Mouse (Mus musculus) heart, adult 18-20 months (tissue): ENCODE data around the gene Eme2. TPM values are rescaled to one million over a fixed set of nuclear protein-coding genes. Genes with fewer than 3 reads are reported as not detected.

ENCODE experiments used
- DNase-seq, 2 experiments: peaks; one replicate each; pipeline ENCODE4 v3.0.0; 2021 to 2022; ENCODE audit warnings: mixed read lengths in 1 of 2
- total RNA-seq, 2 experiments: library from RNA; stranded (reverse); gene quantifications; 2 replicates each; pipeline ENCODE4 v1.2.3; 2021

Eme2 gene
- total RNA-seq, 2 experiments from 2014 or later = 18.4 to 22.3 TPM

DNA sequence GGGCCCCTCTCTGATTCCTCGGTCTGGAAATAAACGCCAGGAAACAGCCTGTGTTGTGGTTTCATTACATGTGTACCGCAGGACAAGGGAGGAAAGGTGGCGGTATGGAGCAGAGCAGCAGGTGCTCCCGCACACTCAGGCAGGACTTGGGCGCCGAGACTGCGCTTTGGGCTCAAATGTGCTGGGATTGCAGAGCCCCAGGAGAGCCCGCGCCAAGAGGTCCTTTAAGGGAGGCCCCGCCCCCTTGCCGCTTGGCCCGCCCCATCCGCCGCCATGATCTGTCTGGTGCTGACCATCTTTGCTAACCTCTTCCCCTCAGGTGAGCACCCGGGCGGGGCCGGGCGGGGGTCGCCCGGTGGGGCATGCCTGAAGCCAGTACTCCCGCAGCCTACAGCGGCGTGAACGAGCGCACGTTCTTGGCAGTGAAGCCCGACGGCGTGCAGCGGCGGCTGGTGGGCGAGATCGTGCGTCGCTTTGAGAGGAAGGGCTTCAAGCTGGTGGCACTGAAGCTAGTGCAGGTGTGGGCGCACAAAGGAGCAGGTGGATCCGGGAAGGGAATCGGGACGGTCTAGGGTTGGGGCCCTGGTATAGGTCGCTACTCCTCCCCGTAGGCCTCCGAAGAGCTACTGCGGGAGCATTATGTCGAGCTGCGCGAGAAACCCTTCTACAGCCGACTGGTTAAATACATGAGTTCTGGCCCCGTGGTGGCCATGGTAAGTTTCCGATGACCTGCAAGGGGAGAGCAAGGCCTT is 1.5 kb upstream of the Eme2 start, which contains the start of gene Nme3:
TSS of gene Nme3 (plus strand) at position 260 of the 752 bp plus-strand sequence.
- peak; percentile 74 to 84 for DNase-seq

DNA sequence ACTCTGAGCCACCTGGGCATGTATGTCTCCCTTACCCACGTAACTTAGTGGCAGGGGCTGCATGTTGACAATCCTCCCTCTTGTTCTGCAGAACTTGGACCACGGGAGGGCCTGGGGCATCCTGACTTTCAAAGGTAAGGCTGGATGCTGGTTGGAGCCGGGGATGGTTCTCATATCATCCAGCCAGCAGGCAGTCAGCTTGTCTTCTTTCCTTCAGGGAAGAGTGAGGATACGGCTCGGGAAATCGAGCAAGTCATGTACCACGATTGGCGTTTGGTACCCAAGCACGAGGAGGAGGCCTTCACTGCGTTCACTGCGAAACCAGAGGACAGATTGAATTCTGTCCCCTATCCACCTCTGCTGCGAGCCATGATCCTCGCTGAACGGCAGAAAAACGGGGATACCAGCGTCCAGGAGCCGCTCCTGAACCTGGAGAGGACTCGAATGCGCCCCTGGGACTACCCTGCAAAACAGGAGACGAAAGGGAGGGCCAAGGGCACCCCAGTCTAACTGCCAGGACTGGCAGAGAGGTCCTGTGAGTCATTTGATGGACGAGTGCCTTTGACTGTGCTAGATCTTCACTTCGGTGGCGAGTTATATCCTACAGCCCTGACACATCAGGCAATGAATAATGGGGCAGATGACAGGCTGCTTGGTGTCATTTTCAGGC is 819 bp upstream of the Eme2 start:
- DNase-seq = peak in 1 of 2 experiments; percentile 43

DNA sequence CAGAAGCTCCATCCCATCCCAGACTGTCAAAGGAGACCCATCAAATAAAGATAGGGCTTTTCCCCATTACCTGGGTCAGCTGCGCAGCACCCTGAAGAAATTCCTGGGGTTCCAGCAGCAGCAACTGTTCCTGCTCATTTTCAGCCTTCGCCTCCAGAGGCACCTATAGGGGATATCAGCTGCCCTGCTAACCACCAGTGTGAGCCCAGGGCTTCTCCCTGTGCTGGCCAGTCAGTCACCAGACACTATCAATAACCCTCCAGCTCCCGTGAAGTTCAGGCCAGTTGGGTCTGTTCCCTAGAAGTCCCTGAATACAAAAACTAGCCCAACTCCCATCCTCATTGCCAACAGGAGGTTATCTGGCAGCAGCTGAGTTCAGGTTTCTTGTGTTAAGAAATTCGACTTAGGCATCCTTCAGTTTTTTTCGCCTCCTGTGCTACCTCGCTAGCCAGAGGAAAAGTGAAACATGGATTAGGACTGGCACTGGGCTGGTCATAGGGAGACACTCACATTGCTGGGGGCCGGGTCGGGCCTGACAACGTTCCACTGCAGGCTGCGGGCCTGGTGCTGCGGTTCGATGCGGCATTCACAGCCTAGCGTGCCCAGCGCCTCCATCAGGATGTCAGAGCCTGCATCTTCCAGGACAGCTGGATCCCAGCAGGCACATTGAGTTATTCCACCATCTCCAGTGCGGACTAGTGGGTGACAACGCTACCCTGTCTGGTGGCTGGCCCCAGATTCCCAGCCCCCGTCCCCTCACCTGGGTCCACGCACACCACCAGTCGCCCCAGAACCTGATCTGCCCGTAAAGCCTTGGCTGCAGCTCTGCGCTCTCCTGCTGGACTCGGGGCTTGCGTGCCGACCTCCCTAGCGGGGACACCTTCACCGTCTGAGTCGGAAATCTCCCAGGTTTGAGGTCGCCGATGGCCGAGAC is 559 bp downstream of the Eme2 start:
- DNase-seq = no peak

DNA sequence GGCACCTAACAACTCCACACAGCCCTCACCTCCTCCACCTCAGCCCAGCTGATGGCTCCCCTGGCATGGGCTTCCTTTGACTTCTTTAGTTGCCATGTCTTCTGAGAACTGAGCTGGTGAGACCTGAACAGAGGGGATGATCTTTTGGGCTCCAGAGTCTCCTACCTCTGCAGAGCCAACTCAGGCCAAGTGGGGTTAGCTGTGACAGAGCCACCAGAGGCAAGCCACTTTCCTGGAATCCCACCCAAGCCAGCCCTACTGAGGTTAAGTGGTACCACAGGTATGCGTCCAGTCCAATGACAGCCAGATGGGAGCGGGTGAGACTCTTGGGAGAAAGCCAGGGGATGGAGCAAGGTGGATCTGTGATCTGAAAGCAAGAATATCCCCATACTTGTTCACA is 1.6 kb downstream of the Eme2 start:
- no peak for DNase-seq

DNA sequence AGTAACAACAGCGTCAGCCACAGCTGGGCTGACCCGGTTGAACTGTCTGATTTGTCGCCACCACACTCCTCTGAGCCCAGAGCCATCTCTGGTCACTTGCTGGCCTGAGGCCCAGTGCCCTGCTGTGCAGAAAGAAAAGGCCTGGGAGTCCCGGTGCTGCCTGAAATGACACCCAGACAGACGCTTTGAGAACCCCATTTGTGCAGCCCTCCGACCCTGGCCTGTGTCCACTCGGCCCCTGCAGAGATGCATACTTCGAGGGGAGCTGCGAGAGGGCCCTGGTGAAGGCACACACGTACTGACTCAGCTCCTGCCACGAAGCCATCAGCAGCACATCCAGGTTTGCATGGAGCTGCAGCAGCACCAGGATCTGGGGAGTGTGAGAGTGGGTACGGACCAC is 2.1 kb downstream of the Eme2 start:
- peak in 1 of 2 experiments; percentile 14 for DNase-seq

DNA sequence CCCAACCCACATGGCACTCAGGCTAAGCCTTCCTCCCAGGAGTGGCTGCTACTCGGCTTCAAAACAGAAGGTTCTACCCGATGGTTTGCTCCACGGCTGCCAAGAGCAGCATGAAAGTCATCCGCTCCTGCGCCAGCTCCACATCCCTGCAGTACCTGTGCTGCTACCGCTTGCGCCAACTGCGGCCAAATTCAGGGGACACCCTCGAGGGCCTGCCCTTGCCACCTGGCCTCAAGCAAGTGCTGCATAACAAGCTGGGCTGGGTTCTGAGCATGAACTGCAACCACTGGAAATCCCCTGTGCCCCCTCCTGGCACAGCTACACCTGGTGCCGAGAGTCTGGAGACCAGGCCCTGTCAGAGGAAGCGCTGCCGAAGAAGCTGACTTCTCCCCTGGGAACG is 3.6 kb downstream of the Eme2 start:
- no peak for DNase-seq

DNA sequence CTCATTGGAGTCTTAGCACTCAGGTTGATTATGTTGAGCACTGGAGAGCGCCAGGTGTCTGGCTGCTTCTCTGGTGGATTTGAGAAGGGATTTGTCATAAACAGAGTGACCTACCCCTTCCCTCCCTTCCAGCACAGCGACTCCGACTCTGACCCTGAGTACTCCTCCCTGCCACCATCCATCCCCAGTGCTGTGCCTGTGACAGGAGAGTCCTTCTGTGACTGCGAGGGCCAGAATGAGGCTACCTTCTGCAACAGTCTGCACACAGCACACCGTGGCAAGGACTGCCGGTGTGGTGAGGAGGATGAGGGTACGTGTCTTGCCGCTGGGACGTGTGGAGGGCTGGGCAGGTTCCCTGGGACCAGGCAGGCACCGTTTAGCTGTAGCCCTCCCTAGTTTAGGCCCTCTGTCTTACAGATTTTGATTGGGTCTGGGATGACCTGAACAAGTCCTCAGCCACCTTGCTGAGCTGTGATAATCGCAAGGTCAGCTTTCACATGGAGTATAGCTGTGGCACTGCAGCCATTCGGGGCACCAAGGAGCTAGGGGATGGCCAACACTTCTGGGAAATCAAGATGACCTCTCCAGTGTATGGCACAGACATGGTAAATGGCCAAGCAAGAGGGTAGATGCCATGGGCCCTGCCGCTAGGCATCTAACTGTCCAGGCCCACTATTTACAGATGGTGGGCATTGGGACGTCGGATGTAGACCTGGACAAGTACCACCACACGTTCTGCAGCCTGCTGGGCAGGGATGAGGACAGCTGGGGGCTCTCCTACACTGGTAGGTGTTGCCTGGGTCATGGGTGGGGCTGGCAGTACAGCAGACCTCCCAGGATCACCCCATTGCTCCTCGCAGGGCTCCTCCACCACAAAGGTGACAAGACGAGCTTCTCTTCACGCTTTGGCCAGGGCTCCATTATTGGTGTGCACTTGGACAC is 4.5 kb downstream of the Eme2 start:
- no peak for DNase-seq

DNA sequence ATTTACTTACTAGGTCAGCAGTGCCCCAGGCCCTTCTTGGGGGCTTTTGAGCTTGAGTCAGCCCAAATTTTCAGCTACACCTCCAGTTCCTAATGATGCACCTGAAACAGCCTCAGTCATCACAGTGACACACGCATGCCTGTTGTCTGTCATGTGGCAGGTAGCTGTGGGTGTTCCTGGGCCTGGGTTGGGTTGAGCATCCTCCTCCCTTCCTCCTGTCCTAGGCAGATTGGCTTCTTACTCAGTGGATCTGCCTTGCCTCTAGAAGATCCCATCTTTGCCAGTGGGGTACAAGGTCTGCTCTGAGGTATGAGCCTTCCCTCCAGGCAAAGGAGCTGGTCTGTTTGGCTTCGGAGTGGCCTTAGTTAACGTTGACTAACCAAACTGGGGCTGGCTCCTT is 6.0 kb downstream of the Eme2 start:
- DNase-seq = no peak

DNA sequence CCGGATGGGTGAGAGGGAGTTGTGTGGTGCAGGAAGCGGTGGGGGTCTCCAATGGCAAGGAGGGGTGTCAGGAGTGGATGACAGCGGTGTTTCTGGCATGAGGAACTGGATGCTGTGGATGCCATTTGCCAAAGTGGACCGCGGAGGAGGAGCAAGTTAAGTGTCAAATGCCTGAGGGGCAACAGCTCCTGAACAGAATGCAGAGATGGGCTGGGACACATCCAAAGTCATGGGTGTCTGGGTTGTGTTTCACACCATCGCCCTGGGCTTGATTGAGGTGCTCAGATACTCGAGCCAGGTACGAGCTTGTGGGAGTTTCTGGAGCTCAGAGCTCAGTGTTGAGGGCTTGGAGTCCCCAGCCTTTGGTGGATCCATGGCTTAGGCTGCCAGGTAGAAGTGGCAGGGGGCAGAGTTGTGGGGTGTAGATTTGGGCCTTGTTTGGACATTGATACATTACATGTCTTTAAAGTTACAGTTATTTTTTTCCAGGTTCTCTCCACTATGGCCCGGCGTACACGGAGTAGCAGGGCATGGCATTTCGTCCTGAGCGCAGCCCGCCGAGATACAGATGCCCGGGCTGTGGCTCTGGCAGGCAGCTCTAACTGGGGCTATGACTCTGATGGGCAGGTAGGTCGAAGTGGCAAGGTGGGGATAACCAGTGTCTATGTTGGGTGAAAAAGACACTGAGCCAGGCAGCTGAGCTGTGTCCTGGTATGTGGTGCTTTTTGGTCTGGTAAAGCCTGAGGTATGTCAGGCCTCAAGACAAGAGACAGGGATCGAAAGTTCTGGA is 7.4 kb downstream of the Eme2 start:
- peak in 1 of 2 experiments; percentile 44 for DNase-seq

DNA sequence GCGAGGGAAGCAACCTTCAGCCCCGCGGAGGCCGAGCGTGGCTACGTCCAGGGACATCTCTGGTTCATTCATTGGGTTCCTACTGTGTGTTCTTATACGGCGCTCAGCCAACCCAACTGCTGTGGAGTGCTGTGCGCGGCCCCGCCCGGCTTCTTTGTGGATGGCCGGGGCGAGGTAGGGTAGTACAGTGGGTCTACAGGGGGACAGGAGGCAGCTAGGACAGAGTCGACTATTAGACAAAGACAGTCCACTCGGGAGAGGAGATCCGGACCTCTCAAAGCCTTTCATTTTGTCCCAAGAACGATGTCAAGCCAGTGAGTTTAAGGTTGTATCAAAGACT is 8.0 kb downstream of the Eme2 start:
- no peak for DNase-seq

DNA sequence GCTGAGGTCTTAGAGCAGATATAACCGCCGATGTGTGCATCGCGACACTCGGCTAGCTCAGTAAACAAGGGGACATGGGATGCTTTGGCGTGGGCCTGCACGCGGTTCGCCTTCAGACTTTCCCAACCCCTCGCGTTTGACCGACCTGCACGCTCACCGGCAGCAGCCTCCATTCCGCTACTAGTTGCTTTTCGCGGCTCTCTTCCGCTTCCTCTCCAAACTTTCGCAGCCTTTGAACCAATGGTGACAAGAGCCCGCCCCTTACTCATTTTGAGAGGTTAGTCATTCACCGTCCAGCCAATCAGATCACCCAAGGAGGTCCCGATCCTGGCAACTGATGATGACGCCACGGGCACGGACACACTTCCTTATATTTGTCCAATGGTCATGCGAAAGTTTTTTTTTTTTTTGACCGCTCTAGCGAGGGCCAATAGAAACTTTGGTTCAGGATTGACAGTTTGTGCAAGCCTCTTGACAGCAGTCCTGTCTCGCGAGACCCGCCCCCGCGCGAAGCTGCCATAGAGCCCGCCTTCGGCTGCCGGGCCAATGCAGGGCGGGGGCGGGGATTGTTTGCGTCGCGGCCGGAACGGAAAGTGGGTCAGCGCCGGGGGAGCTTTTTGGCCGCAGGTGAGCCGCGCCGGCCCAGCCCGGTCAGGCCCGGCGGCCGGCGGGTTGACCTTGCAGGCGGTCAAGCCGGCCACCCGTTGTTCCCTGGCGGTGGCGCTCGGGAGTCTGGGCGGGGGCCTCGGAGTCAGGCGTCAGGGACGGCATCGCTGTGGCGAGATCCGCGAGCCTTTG is 8.6 kb downstream of the Eme2 start, which contains the start of the genes Nubp2 and Spsb3:
TSS of gene Nubp2 (minus strand) at position 216 of the 798 bp plus-strand sequence.
TSS of gene Spsb3 (plus strand) at position 510 of the 798 bp plus-strand sequence.
- peak; percentile 98 to 100 for DNase-seq

DNA sequence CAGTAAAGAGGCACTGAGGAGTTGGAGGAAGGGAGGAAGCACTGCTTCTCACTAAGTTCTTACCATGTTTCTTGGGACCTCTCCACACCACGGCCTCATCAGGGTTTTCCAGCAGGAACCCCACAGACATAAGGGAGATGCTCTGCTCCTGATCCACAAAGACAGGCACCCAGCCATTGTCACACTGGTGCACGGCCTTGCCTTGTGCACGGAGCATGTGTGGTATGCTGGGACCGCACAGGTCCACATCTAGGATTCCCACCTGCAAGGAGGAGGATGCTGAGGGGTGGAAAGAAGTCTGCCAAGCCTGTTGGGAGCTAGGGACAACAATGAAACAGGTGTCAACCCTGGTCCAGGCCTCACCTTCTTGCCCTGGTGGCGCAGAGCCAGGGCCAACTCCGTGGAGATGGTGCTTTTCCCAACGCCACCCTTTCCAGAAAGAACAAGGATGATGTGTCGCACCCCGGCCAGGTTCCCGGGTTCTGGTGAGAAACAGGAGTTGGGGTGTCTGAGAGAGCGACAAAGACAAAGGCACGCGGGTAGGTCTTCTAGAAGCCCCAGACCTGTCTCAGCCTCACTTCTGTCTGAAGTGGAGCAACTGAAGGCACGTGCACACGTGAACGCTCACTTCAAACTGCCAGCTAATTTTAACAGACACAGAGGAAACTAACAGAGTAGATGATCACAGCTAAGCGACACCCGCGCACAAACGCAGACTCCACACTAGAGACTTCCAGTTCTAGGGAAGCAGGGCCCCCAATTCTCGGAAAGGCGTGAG is 9.3 kb downstream of the Eme2 start:
- no peak for DNase-seq

DNA sequence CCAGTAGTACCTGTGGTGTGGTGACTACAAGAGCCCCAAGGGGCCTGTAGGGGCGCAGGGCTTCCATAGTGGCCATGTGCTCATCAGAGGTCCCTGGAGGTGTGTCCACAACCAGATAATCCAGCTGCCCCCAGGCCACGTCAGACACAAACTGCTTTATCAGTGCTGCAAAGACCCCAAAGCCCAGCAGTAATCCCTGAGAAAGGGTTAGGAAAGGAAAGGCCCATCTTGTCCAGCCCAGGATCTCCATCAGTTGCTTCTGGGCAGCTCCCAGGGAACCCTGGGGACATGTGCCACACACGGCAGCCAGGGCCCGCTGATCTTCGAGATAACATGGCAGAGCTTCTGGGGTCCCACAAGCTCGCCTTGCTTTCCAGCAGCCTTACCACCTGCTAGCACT is 10.5 kb downstream of the Eme2 start:
- DNase-seq = no peak

DNA sequence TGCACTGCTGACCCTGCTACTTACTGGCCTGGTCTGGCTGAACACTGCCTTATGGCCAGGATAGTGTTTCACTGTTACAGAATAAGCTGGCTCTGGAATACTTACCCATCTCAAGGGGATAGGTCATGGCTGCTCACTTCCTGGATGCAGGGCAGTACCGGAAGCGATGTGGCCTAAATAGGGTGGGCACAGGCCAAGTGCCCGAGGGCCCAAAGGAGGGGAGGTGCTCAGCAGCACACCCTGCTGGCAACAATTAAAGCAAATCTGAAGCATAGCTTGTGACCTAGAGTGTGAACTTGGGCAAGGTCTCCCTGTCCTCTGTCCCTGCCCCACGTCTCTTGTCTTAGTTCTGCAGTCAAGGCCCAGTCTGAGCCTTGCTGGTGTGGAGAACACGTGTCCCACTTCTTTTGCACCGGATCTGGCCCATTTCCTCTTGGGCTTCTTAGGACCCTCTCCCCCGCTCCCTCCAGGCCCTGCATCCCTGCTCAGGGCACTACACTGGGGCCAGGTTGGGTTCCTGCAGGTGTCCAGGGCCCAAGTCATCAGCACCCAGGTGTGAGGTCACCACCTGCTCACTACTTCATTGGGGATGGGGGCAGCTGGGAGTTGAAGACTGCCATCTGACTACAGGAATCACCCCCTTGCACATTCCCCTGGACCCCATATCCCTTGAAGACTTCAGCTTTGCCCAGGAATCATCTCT is 13.0 kb downstream of the Eme2 start:
- peak; percentile 27 to 55 for DNase-seq

DNA sequence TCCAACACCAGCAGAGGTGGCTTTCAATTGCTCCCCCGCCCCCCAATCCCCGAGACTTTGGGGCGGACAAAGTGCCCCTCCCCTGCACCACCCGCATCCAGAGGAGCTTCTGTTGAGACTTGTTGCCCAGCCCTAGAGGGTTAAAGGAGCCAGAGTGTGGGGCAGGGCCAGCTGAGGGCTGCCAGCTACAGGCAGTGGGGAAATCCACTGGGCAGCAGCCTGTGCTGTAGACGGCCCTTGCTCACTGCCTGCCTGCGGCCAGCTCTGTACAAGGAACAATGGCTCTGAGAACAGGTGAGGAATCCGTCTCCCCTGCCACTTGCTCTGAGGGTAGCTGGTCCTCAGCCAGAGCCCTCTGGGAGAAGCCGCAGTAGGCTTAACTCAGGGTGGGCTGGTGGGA is 16.4 kb downstream of the Eme2 start:
- DNase-seq = no peak

DNA sequence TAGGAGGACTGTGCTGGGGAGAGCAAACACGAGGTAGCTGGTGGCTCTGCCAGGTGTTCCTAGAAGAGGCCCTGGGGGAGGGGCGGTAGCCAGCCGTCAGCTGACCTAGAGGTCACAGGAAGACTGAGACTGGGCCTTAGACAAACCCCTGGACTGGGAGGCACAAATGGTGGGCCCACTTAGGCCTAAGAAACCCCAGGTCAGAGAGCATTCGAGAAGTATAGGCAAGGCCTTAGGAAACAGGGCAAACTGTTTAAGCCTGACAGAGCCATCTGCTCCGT is 16.8 kb downstream of the Eme2 start:
- DNase-seq = peak; percentile 79 to 81

DNA sequence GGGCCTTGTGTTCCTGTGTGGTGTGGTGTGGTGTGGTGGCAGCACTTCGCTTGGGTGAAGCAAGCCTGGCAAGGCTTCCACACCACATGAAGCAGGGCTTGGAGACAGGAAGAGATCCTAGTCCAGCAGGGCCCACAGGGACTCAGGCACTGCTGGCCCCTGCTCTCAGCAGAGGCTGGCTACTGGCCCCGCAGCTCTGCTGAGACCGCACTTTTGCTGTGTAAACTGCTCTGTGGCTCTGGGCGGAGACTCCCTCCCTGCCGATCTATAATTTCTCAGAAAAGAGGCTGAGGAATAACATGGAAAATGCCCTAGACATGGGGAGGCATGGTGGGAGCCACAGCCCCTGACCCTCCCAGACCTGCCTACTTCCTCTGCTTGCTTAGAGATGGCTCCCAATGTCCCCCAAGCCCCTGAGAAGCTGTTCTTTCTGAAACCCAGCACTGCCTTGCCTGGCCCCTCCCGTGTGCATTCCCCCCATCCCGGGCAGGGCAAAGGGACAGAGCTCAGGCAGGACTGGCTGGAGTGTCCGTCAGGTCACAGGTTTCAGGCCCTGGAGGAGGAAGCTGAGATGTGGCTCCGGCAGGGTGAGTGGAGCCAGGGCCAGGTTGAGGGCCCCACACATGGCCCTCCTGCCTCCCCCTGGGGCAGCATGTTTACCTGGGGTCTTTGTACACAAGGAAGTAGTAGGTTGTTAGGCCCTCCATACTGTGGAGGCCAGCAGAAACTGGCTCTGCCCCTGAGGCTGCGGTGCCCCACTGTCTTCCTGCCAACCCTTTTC is 17.4 kb downstream of the Eme2 start:
- DNase-seq = peak; percentile 25 to 44

DNA sequence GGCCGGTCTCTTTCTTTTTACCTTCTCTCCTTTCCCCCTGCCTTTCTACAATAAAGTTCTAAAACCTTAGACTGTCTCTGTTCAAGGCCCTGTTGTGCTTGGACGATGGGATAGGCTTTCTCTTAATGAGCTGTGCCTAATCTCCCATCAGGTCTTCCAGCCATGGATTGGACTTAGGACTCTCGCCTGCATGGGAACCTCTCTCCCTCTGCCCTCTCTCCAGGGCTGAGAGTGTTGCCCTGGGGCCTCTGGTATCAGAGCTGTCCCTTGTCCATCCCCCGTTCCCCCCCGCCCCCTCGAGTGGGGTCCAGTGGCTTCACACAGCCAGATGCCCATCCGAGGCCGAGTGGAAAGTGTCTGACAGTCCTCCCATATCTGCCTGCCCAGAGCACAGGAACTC is 19.9 kb downstream of the Eme2 start:
- no peak for DNase-seq
